ENCODE assay signal across 11 mouse cellular contexts in the genomic region with DNA sequence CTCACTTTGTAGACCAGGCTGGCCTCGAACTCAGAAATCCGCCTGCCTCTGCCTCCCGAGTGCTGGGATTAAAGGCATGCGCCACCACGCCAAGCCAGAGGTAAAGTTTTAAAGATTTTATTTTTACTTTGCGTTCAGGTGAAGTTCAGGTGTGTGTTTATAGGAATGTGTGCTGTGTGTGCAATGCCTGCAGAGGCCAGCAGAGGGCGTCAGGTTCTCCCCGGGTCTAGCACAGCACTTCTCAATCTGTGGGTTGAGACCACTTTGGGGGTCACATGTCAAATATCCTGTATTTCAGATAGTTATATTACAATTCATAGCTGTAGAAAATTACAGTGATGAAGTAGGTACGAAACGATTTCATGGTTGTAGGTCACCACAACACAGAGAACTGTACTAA. TPM values are rescaled to one million over a fixed set of nuclear protein-coding genes. Genes with fewer than 3 reads are reported as not detected.
A peak's percentile ranks its signal among the peaks of the same experiment; 100 is the strongest.
DNase-seq lines count a peak whose midpoint lies in the region; ATAC-seq and TF ChIP-seq lines count a peak whose summit lies in the region.
"Had no signal": no experiment of that assay in that cellular context is flagged by ENCODE, and none has a peak within 500 bp of the region (broad histone marks: within the 10 kb centered on the region; RNA-seq: fewer than 3 reads in every experiment).

No protein-coding gene starts in this region.

- 68% methylated on average over 10 of the region's 10 CpGs for WGBS in heart, postnatal 0 days
- 73% methylated on average over 10 of the region's 10 CpGs for WGBS in hindbrain, embryonic 14.5 days
- 69% methylated on average over 10 of the region's 10 CpGs for WGBS in kidney, embryonic 14.5 days

- no peak overlapping the region for H3K27ac ChIP-seq in heart, postnatal 0 days (ENCODE audit: low read depth)
- H3K27ac ChIP-seq in hindbrain, embryonic 14.5 days: no peak overlapping the region
- H3K27ac ChIP-seq in kidney, embryonic 14.5 days (ENCODE audit: low read depth, low read length): no peak overlapping the region
- H3K27ac ChIP-seq: liver, embryonic 13.5 days had no signal

- no peaks in the 10 kb centered on the region for H3K27me3 ChIP-seq in heart, postnatal 0 days (ENCODE audit: control insufficient read depth, insufficient read depth, low read length)
- H3K27me3 ChIP-seq in hindbrain, embryonic 14.5 days (ENCODE audit: control insufficient read depth, insufficient read depth, low read length): no peaks in the 10 kb centered on the region
- H3K27me3 ChIP-seq in kidney, embryonic 14.5 days (ENCODE audit: control insufficient read depth, insufficient read depth, low read length): no peaks in the 10 kb centered on the region
- H3K27me3 ChIP-seq: liver, embryonic 13.5 days had no signal

- DNase-seq in heart, postnatal 0 days (ENCODE audit: low spot score): no peak
- no peak for DNase-seq in heart, adult 18-20 months
- peak; percentile 36 for DNase-seq in retina, embryonic 14.5 days (ENCODE audit: low spot score)
- no peak for DNase-seq in retina, postnatal 1 day
- DNase-seq in c-Kit-negative CD71-positive TER-119-positive erythroid progenitor cells, embryonic 14.5 days (ENCODE audit: low read depth, low spot score): peak; percentile 6
- peak; percentile 35 for DNase-seq in thymus, postnatal 25 days
- no peak for DNase-seq in hindbrain, embryonic 14.5 days (ENCODE audit: low spot score)
- DNase-seq: liver, embryonic 13.5 days had no signal

- H3K4me1 ChIP-seq in heart, postnatal 0 days (ENCODE audit: control insufficient read depth, insufficient read depth): no peaks in the 10 kb centered on the region
- no peaks in the 10 kb centered on the region for H3K4me1 ChIP-seq in hindbrain, embryonic 14.5 days (replicated peaks; ENCODE audit: control insufficient read depth, insufficient read depth, low read length)
- H3K4me1 ChIP-seq in kidney, embryonic 14.5 days (ENCODE audit: control insufficient read depth, insufficient read depth, low read length): no peaks in the 10 kb centered on the region
- H3K4me1 ChIP-seq: liver, embryonic 13.5 days had no signal

- H3K4me2 ChIP-seq in heart, postnatal 0 days (ENCODE audit: low read depth, low read length): no peak overlapping the region
- H3K4me2 ChIP-seq in hindbrain, embryonic 14.5 days (replicated peaks): no peak overlapping the region
- H3K4me2 ChIP-seq in kidney, embryonic 14.5 days (replicated peaks; ENCODE audit: low read depth, low read length): no peak overlapping the region
- H3K4me2 ChIP-seq: heart, embryonic 11.5 days; liver, embryonic 13.5 days had no signal

- TF ChIP-seq CTCF in heart, postnatal 0 days (IDR thresholded peaks at IDR 0.05; ENCODE audit: low read depth): peak; percentile 38; the same call in 1 of the 2 replicates

- no peak overlapping the region for H3K4me3 ChIP-seq in heart, postnatal 0 days (ENCODE audit: low read depth, low read length)
- no peak overlapping the region for H3K4me3 ChIP-seq in hindbrain, embryonic 14.5 days (replicated peaks; ENCODE audit: low read length)
- no peak overlapping the region for H3K4me3 ChIP-seq in kidney, embryonic 14.5 days (ENCODE audit: low read length)
- H3K4me3 ChIP-seq: erythroblast, embryonic 14.5 days; liver, embryonic 13.5 days had no signal

- H3K9ac ChIP-seq in heart, postnatal 0 days (replicated peaks; ENCODE audit: low read depth, low read length): no peak overlapping the region
- H3K9ac ChIP-seq in hindbrain, embryonic 14.5 days: no peak overlapping the region
- no peak overlapping the region for H3K9ac ChIP-seq in kidney, embryonic 14.5 days (ENCODE audit: low read depth, low read length)
- H3K9ac ChIP-seq: liver, embryonic 13.5 days had no signal

- no peaks in the 10 kb centered on the region for H3K9me3 ChIP-seq in heart, postnatal 0 days (replicated peaks; ENCODE audit: control insufficient read depth, low read length)
- H3K9me3 ChIP-seq in hindbrain, embryonic 14.5 days (ENCODE audit: control insufficient read depth, low read length): no peaks in the 10 kb centered on the region
- H3K9me3 ChIP-seq in kidney, embryonic 14.5 days (ENCODE audit: control insufficient read depth, low read length): no peaks in the 10 kb centered on the region
- H3K9me3 ChIP-seq: liver, embryonic 13.5 days had no signal

- no peak for TF ChIP-seq EP300 in heart, postnatal 0 days (IDR thresholded peaks at IDR 0.05; ENCODE audit: low read depth)

- ATAC-seq in heart, postnatal 0 days (ENCODE audit: insufficient read depth, low read depth): no peak
- ATAC-seq in hindbrain, embryonic 14.5 days (ENCODE audit: low FRiP score): no peak
- ATAC-seq in kidney, embryonic 14.5 days (ENCODE audit: low FRiP score, low TSS enrichment): no peak

- H3K36me3 ChIP-seq in heart, postnatal 0 days (replicated peaks; ENCODE audit: control insufficient read depth, insufficient read depth, low read length): no peaks in the 10 kb centered on the region
- no peaks in the 10 kb centered on the region for H3K36me3 ChIP-seq in hindbrain, embryonic 14.5 days (replicated peaks; ENCODE audit: control insufficient read depth, insufficient read depth)
- H3K36me3 ChIP-seq in kidney, embryonic 14.5 days (ENCODE audit: control insufficient read depth, insufficient read depth, low read length): no peaks in the 10 kb centered on the region
- H3K36me3 ChIP-seq: liver, embryonic 13.5 days had no signal

RNA-seq across cellular contexts. Expression of a gene that starts 7.1 kb away (rescaled TPM):
- total RNA-seq in heart, postnatal 0 days (2014; rRNA removed; ENCODE audit: low replicate concordance): 0.85 and 14.5 TPM in 2 replicates
- polyA plus RNA-seq in heart, postnatal 0 days (2015; fragmentation: Nextera tagmentation; extraction: Ambion mirVana): 2.0 and 2.4 TPM in 2 replicates
- total RNA-seq in heart, adult 18-20 months (2021): 10 to 100 TPM; 13.3 to 15.7 TPM
- 3.2 and 3.3 TPM in 2 replicates for polyA plus RNA-seq in hindbrain, embryonic 14.5 days (2014; fragmentation: Nextera tagmentation; extraction: Ambion mirVana)
- polyA plus RNA-seq in kidney, embryonic 14.5 days (2014; fragmentation: Nextera tagmentation; extraction: Ambion mirVana): 1.7 and 2.0 TPM in 2 replicates

RNA-seq across cellular contexts. Expression of a gene that starts 30.4 kb away (rescaled TPM):
- total RNA-seq in heart, postnatal 0 days (2014; rRNA removed; ENCODE audit: low replicate concordance): 19.9 and 29.2 TPM in 2 replicates
- 8.1 and 9.6 TPM in 2 replicates for polyA plus RNA-seq in heart, postnatal 0 days (2015; fragmentation: Nextera tagmentation; extraction: Ambion mirVana)
- total RNA-seq in heart, adult 18-20 months (2021): 10 to 100 TPM; 20.7 to 23.8 TPM
- 5.4 and 5.7 TPM in 2 replicates for polyA plus RNA-seq in hindbrain, embryonic 14.5 days (2014; fragmentation: Nextera tagmentation; extraction: Ambion mirVana)
- polyA plus RNA-seq in kidney, embryonic 14.5 days (2014; fragmentation: Nextera tagmentation; extraction: Ambion mirVana): 8.6 and 12.3 TPM in 2 replicates

Comparison
In these comparisons a context has a peak if more than half of its experiments do, and no peak if none do; other contexts are left out.
1. DNase-seq: peak in retina, embryonic 14.5 days (single experiment), c-Kit-negative CD71-positive TER-119-positive erythroid progenitor cells, embryonic 14.5 days (single experiment) and thymus, postnatal 25 days (single experiment); none in heart, postnatal 0 days (single experiment), heart, adult 18-20 months (0 of 2), retina, postnatal 1 day (single experiment) and hindbrain, embryonic 14.5 days (single experiment).